ENCODE assay signal across 8 mouse cellular contexts in the genomic region with DNA sequence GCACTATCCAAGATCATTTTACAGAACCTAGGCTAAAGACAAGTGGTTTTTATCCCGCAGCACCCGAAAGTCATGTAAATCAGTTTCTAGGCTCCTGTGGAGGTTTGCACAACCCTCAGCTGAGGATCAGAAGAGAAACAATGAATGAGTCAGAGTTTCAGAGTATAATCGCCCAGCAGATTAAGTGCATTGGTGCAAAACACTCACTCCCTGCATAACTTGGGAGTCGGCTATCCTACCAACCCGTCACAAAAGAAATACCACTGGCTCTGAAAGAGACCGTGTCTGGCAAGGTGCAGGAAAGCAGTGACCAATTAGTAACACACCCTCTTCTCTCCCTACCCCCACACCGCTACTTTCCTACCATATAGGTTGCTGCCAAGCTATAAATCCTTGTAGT. TPM values are rescaled to one million over a fixed set of nuclear protein-coding genes. Genes with fewer than 3 reads are reported as not detected.
DNase-seq lines count a peak whose midpoint lies in the region; ATAC-seq and TF ChIP-seq lines count a peak whose summit lies in the region.

No protein-coding gene starts in this region.

- no peaks in the 10 kb centered on the region for H3K9me3 ChIP-seq in forebrain, embryonic 15.5 days
- no peaks in the 10 kb centered on the region for H3K9me3 ChIP-seq in midbrain, embryonic 14.5 days (ENCODE audit: control insufficient read depth, low read length)

- H3K4me3 ChIP-seq in layer of hippocampus, adult 2 months: peak overlapping the region; percentile 76
- peak overlapping the region; percentile 88 for H3K4me3 ChIP-seq in forebrain, embryonic 15.5 days
- peak overlapping the region; percentile 78 for H3K4me3 ChIP-seq in midbrain, embryonic 14.5 days (replicated peaks; ENCODE audit: low read depth, low read length)

- no peak for TF ChIP-seq CTCF in layer of hippocampus, adult 2 months (conservative IDR thresholded peaks at IDR 0.05)

- no peaks in the 10 kb centered on the region for H3K27me3 ChIP-seq in forebrain, embryonic 15.5 days
- no peaks in the 10 kb centered on the region for H3K27me3 ChIP-seq in midbrain, embryonic 14.5 days (ENCODE audit: control insufficient read depth, insufficient read depth, low read length)

- DNase-seq in layer of hippocampus, adult 2 months (ENCODE audit: low spot score in 2 of 2): no peak
- DNase-seq in layer of hippocampus, adult 9-11 months: no peak
- DNase-seq in R1 (ENCODE audit: low read depth, low spot score): peak; percentile 78
- peak; percentile 14 to 53 for DNase-seq in kidney, postnatal 4 days
- DNase-seq in midbrain, embryonic 14.5 days: peak; percentile 41
- DNase-seq in right cerebral cortex, postnatal 4 days: no peak
- no peak for DNase-seq in thymus, postnatal 4 days

- peak overlapping the region; percentile 87 for H3K4me2 ChIP-seq in forebrain, embryonic 15.5 days (replicated peaks)
- H3K4me2 ChIP-seq in midbrain, embryonic 14.5 days (ENCODE audit: low read length): peak overlapping the region; percentile 95

- H3K36me3 ChIP-seq in forebrain, embryonic 15.5 days: peaks cover 9% of the 10 kb centered on the region; the same call in 1 of the 2 replicates
- H3K36me3 ChIP-seq in midbrain, embryonic 14.5 days (ENCODE audit: control insufficient read depth, insufficient read depth, low read length): peaks cover 6% of the 10 kb centered on the region; the same call in 1 of the 2 replicates

- H3K4me1 ChIP-seq in forebrain, embryonic 15.5 days: peaks cover 33% of the 10 kb centered on the region
- H3K4me1 ChIP-seq in midbrain, embryonic 14.5 days (ENCODE audit: control insufficient read depth, insufficient read depth, low read length): peaks cover 27% of the 10 kb centered on the region

- H3K9ac ChIP-seq in forebrain, embryonic 15.5 days (replicated peaks): peak overlapping the region; percentile 89
- H3K9ac ChIP-seq in midbrain, embryonic 14.5 days (replicated peaks; ENCODE audit: low read length): peak overlapping the region; percentile 65

- WGBS in forebrain, embryonic 15.5 days: 2% methylated on average over 7 of the region's 7 CpGs
- 1% methylated on average over 7 of the region's 7 CpGs for WGBS in midbrain, embryonic 14.5 days

- peak overlapping the region; percentile 94 for H3K27ac ChIP-seq in layer of hippocampus, adult 2 months
- H3K27ac ChIP-seq in forebrain, embryonic 15.5 days (replicated peaks): peak overlapping the region; percentile 87
- peak overlapping the region; percentile 81 for H3K27ac ChIP-seq in midbrain, embryonic 14.5 days (replicated peaks; ENCODE audit: low read depth, low read length)

- ATAC-seq in forebrain, embryonic 15.5 days (replicated peaks): no peak
- no peak for ATAC-seq in midbrain, embryonic 14.5 days (ENCODE audit: low FRiP score, low TSS enrichment)

RNA-seq across cellular contexts. Expression of a gene that starts 3.4 kb away (rescaled TPM):
- 10 to 100 TPM; 87.9 to 88.1 TPM for total RNA-seq in layer of hippocampus, adult 2 months (2021)
- 65.7 and 68.5 TPM in 2 replicates for polyA plus RNA-seq in forebrain, embryonic 15.5 days (2015; fragmentation: Nextera tagmentation; extraction: Ambion mirVana)
- 63.1 and 76.5 TPM in 2 replicates for polyA plus RNA-seq in midbrain, embryonic 14.5 days (2014; fragmentation: Nextera tagmentation; extraction: Ambion mirVana)

Comparison
In these comparisons a context has a peak if more than half of its experiments do, and no peak if none do; other contexts are left out.
1. DNase-seq: peak in R1 (single experiment), kidney, postnatal 4 days (2 of 2) and midbrain, embryonic 14.5 days (single experiment); none in layer of hippocampus, adult 2 months (0 of 2), layer of hippocampus, adult 9-11 months (single experiment), right cerebral cortex, postnatal 4 days (single experiment) and thymus, postnatal 4 days (single experiment).
2. Peak in every context shown above with its lines, with median percentiles within 50 percentile points of each other: H3K27ac ChIP-seq and H3K4me3 ChIP-seq.